9 mouse cellular contexts compared by ENCODE assay signal in genomic region chr11:61647956-61648748, GRCm38 (mm10). TPM values are rescaled to one million over a fixed set of nuclear protein-coding genes. Genes with fewer than 3 reads are reported as not detected.
DNase-seq lines count a peak whose midpoint lies in the region; ATAC-seq and TF ChIP-seq lines count a peak whose summit lies in the region.
"Had no signal": no experiment of that assay in that cellular context is flagged by ENCODE, and none has a peak within 500 bp of the region (broad histone marks: within the 10 kb centered on the region; RNA-seq: fewer than 3 reads in every experiment).

No protein-coding gene starts in this region.

- no peak for ATAC-seq in kidney, embryonic 15.5 days (replicated peaks; ENCODE audit: low FRiP score)
- 0 out of 2 replicates have a peak, but pooled peaks have one; percentile 21 for ATAC-seq in kidney, postnatal 0 days (replicated peaks; ENCODE audit: low FRiP score, low read depth)

- no peak for TF ChIP-seq CTCF in kidney, postnatal 0 days (IDR thresholded peaks at IDR 0.05; ENCODE audit: low read depth)

- H3K4me1 ChIP-seq in kidney, embryonic 15.5 days: peaks cover 12% of the 10 kb centered on the region
- no peaks in the 10 kb centered on the region for H3K4me1 ChIP-seq in kidney, postnatal 0 days (replicated peaks; ENCODE audit: insufficient read depth, low read length)
- H3K4me1 ChIP-seq: embryonic facial prominence, embryonic 12.5 days; neural tube, embryonic 13.5 days had no signal

- H3K4me2 ChIP-seq in kidney, embryonic 15.5 days: no peak overlapping the region
- no peak overlapping the region for H3K4me2 ChIP-seq in kidney, postnatal 0 days (ENCODE audit: low read length)
- H3K4me2 ChIP-seq: embryonic facial prominence, embryonic 12.5 days; neural tube, embryonic 13.5 days had no signal

- peak; percentile 47 for DNase-seq in kidney, adult 11 months
- DNase-seq in B cell, adult 2 months: peak; percentile 55 to 56
- peak; percentile 43 for DNase-seq in Muller cell, postnatal 12 days (ENCODE audit: inconsistent ontology term)
- DNase-seq in kidney, postnatal 0 days (ENCODE audit: low spot score): no peak
- no peak for DNase-seq in yolk sac, embryonic 10.5 days (ENCODE audit: low spot score)
- no peak for DNase-seq in gastrocnemius, adult 8-10 months (ENCODE audit: low spot score in 2 of 2)

- H3K27me3 ChIP-seq in kidney, embryonic 15.5 days: no peaks in the 10 kb centered on the region
- no peaks in the 10 kb centered on the region for H3K27me3 ChIP-seq in kidney, postnatal 0 days (ENCODE audit: insufficient read depth, low read length)
- H3K27me3 ChIP-seq: neural tube, embryonic 13.5 days had no signal

- no peak overlapping the region for H3K27ac ChIP-seq in kidney, embryonic 15.5 days
- no peak overlapping the region; the same call in 1 of the 2 replicates for H3K27ac ChIP-seq in kidney, postnatal 0 days
- H3K27ac ChIP-seq: embryonic facial prominence, embryonic 12.5 days; neural tube, embryonic 13.5 days had no signal

- no peak overlapping the region for H3K4me3 ChIP-seq in kidney, embryonic 15.5 days (replicated peaks)
- no peak overlapping the region for H3K4me3 ChIP-seq in kidney, postnatal 0 days (replicated peaks; ENCODE audit: low read depth, low read length)
- H3K4me3 ChIP-seq: embryonic facial prominence, embryonic 12.5 days; neural tube, embryonic 13.5 days had no signal

- no peaks in the 10 kb centered on the region for H3K9me3 ChIP-seq in kidney, embryonic 15.5 days (replicated peaks)
- H3K9me3 ChIP-seq in kidney, postnatal 0 days (replicated peaks; ENCODE audit: low read length): no peaks in the 10 kb centered on the region
- H3K9me3 ChIP-seq: embryonic facial prominence, embryonic 12.5 days; neural tube, embryonic 13.5 days had no signal

- no peaks in the 10 kb centered on the region for H3K36me3 ChIP-seq in kidney, embryonic 15.5 days
- H3K36me3 ChIP-seq in kidney, postnatal 0 days (ENCODE audit: insufficient read depth, low read length): no peaks in the 10 kb centered on the region
- H3K36me3 ChIP-seq: embryonic facial prominence, embryonic 12.5 days; neural tube, embryonic 13.5 days had no signal

- WGBS in kidney, embryonic 15.5 days: 62% methylated on average over 6 of the region's 6 CpGs
- 40% methylated on average over 6 of the region's 6 CpGs for WGBS in kidney, postnatal 0 days

- no peak overlapping the region for H3K9ac ChIP-seq in kidney, embryonic 15.5 days
- no peak overlapping the region for H3K9ac ChIP-seq in kidney, postnatal 0 days (ENCODE audit: low read depth, low read length)
- H3K9ac ChIP-seq: embryonic facial prominence, embryonic 12.5 days; neural tube, embryonic 13.5 days had no signal

RNA-seq across cellular contexts. Expression of gene Grap, which starts 4.9 kb away (rescaled TPM):
- polyA plus RNA-seq in kidney, embryonic 15.5 days (2015; fragmentation: Nextera tagmentation; extraction: Ambion mirVana): 12.9 and 13.0 TPM in 2 replicates
- polyA plus RNA-seq in kidney, postnatal 0 days (2015; fragmentation: Nextera tagmentation; extraction: Ambion mirVana): 8.2 and 9.1 TPM in 2 replicates
- total RNA-seq in gastrocnemius, adult 8-10 months (2022): 1 to 10 TPM; 2.2 to 3.7 (median 3.2) TPM

RNA-seq across cellular contexts. Expression of gene Fam83g, which starts 35.7 kb away (rescaled TPM):
- polyA plus RNA-seq in kidney, embryonic 15.5 days (2015; fragmentation: Nextera tagmentation; extraction: Ambion mirVana): 2.2 and 2.8 TPM in 2 replicates
- polyA plus RNA-seq in kidney, postnatal 0 days (2015; fragmentation: Nextera tagmentation; extraction: Ambion mirVana): 2.7 and 2.9 TPM in 2 replicates
- total RNA-seq in gastrocnemius, adult 8-10 months (2022): 1 to 10 TPM in 1 of 4 experiments, under 1 TPM in 3; 0.36 to 1.0 (median 0.77) TPM

Comparison
In these comparisons a context has a peak if more than half of its experiments do, and no peak if none do; other contexts are left out.
1. DNase-seq: peak in kidney, adult 11 months (single experiment), B cell, adult 2 months (2 of 2) and Muller cell, postnatal 12 days (single experiment); none in kidney, postnatal 0 days (single experiment), yolk sac, embryonic 10.5 days (single experiment) and gastrocnemius, adult 8-10 months (0 of 2).